Mouse (Mus musculus) midbrain, embryonic 10.5 days (tissue): ENCODE data around the gene Jdp2. TPM values are rescaled to one million over a fixed set of nuclear protein-coding genes. Genes with fewer than 3 reads are reported as not detected.

Experiments
- DNase-seq: peaks from one replicate; pipeline ENCODE4 v3.0.0-alpha.2; 2017; ENCODE audit warnings: low spot score
- H3K27ac ChIP-seq: fragments of 300-500 bp; sonication (generic); replicated peaks from 2 replicates; pipeline ENCODE4 v1.5.1; 2016; ENCODE audit warnings: mild to moderate bottlenecking
- H3K27me3 ChIP-seq: fragments of 300-500 bp; sonication (generic); 2 replicates; pipeline ENCODE4 v1.6.1; 2016; ENCODE audit warnings: low read depth, mild to moderate bottlenecking; ENCODE audit not compliant: poor library complexity, severe bottlenecking
- H3K36me3 ChIP-seq: fragments of 300-500 bp; sonication (generic); 2 replicates; pipeline ENCODE4 v1.6.1; 2016; ENCODE audit warnings: mild to moderate bottlenecking, moderate library complexity
- H3K4me1 ChIP-seq: fragments of 300-500 bp; sonication (generic); 2 replicates; pipeline ENCODE4 v1.6.1; 2016
- H3K4me3 ChIP-seq: fragments of 300-500 bp; sonication (generic); 2 replicates; pipeline ENCODE4 v1.5.1; 2016; ENCODE audit warnings: mild to moderate bottlenecking, moderate library complexity
- H3K9me3 ChIP-seq: fragments of 300-500 bp; sonication (generic); replicated peaks from 2 replicates; pipeline ENCODE4 v1.6.1; 2016; ENCODE audit warnings: mild to moderate bottlenecking
- WGBS: fragments of 180-500 bp; shearing (Covaris S2); methylation state at CpG from one replicate; pipeline ENCODE4 v1.1.7; 2016; 5-methylcytosine and 5-hydroxymethylcytosine counted together
- polyA plus RNA-seq: library from polyadenylated mRNA; unstranded; fragments of >200 nt; fragmentation: Nextera tagmentation; extraction: Ambion mirVana; gene quantifications from 2 replicates; pipeline ENCODE4 v1.2.1, GENCODE M21; 2016

Gene Jdp2
- polyA plus RNA-seq, 1 experiment from 2014 or later = 0.49 TPM

- DNase-seq = peak; percentile 42
- Histone ChIP-seq H3K4me3 (peak overlapping the region; percentile 0; the same call in 1 of the 2 replicates), H3K36me3 (no peaks in the 10 kb centered on the region), H3K4me1 (peaks cover 21% of the 10 kb centered on the region), H3K27me3 (no peaks in the 10 kb centered on the region), H3K9me3 (no peaks in the 10 kb centered on the region), H3K27ac (peak overlapping the region; percentile 63)
- 47% methylated on average over 15 of the region's 15 CpGs for WGBS
Observed at GRCm38 (mm10) chr12:85581261-85582066, 17.4 kb upstream of the Jdp2 start.

- WGBS = 89% methylated on average over 5 of the region's 5 CpGs
- no peak overlapping the region for H3K27ac ChIP-seq
- no peak overlapping the region for H3K4me3 ChIP-seq
- no peaks in the 10 kb centered on the region for H3K9me3 ChIP-seq
- H3K36me3 ChIP-seq = no peaks in the 10 kb centered on the region
- peaks cover 21% of the 10 kb centered on the region for H3K4me1 ChIP-seq
- H3K27me3 ChIP-seq = no peaks in the 10 kb centered on the region
- DNase-seq = no peak
Observed at GRCm38 (mm10) chr12:85582067-85582316, 16.8 kb upstream of the Jdp2 start.

- DNase-seq = no peak
- peaks cover 29% of the 10 kb centered on the region for H3K4me1 ChIP-seq
- H3K36me3 ChIP-seq = no peaks in the 10 kb centered on the region
- 0 out of 2 replicates have a peak, but pooled peaks cover 5% of the 10 kb centered on the region for H3K27me3 ChIP-seq
- 80% methylated on average over 11 of the region's 11 CpGs for WGBS
- no peak overlapping the region for H3K4me3 ChIP-seq
- no peaks in the 10 kb centered on the region for H3K9me3 ChIP-seq
- no peak overlapping the region for H3K27ac ChIP-seq
Observed at GRCm38 (mm10) chr12:85585761-85586258, 13.0 kb upstream of the Jdp2 start.

- 73% methylated on average over 5 of the region's 5 CpGs for WGBS
- Histone ChIP-seq H3K36me3 (no peaks in the 10 kb centered on the region), H3K4me1 (peaks cover 8% of the 10 kb centered on the region), H3K4me3 (no peak overlapping the region), H3K27ac (no peak overlapping the region), H3K27me3 (0 out of 2 replicates have a peak, but pooled peaks cover 5% of the 10 kb centered on the region), H3K9me3 (no peaks in the 10 kb centered on the region)
- no peak for DNase-seq
Observed at GRCm38 (mm10) chr12:85589870-85590382, 8.9 kb upstream of the Jdp2 start.

- Histone ChIP-seq H3K9me3 (no peaks in the 10 kb centered on the region), H3K36me3 (no peaks in the 10 kb centered on the region), H3K4me3 (no peak overlapping the region), H3K4me1 (peaks cover 12% of the 10 kb centered on the region), H3K27me3 (peaks cover 26% of the 10 kb centered on the region), H3K27ac (no peak overlapping the region)
- no peak for DNase-seq
- WGBS = 90% methylated on average over 9 of the region's 9 CpGs
Observed at GRCm38 (mm10) chr12:85592943-85593342, 5.9 kb upstream of the Jdp2 start.

- DNase-seq = no peak
- Histone ChIP-seq H3K4me1 (peaks cover 24% of the 10 kb centered on the region), H3K36me3 (no peaks in the 10 kb centered on the region), H3K27me3 (peaks cover 29% of the 10 kb centered on the region), H3K4me3 (no peak overlapping the region), H3K27ac (no peak overlapping the region), H3K9me3 (no peaks in the 10 kb centered on the region)
- 94% methylated on average over 2 of the region's 2 CpGs for WGBS
Observed at GRCm38 (mm10) chr12:85594390-85594789, 4.4 kb upstream of the Jdp2 start.

GRCm38 (mm10) chr12:85598053-85598452, 774 bp upstream of the Jdp2 start:
- no peaks in the 10 kb centered on the region for H3K36me3 ChIP-seq
- 53% methylated on average over 11 of the region's 11 CpGs for whole genome bisulfite sequencing
- H3K4me1 ChIP-seq = peaks cover 30% of the 10 kb centered on the region
- peak overlapping the region; percentile 82 for H3K4me3 ChIP-seq
- H3K27me3 ChIP-seq = peaks cover 61% of the 10 kb centered on the region
- no peak for DNase-seq
- H3K9me3 ChIP-seq = no peaks in the 10 kb centered on the region
- H3K27ac ChIP-seq = no peak overlapping the region

- peaks cover 61% of the 10 kb centered on the region for H3K27me3 ChIP-seq
- H3K4me3 ChIP-seq = peak overlapping the region; percentile 82
- DNase-seq = peak; percentile 64
- no peaks in the 10 kb centered on the region for H3K36me3 ChIP-seq
- under 1% methylated on average over 49 of the region's 49 CpGs for WGBS
- peaks cover 34% of the 10 kb centered on the region for H3K4me1 ChIP-seq
- peak overlapping the region; percentile 89 for H3K27ac ChIP-seq
- no peaks in the 10 kb centered on the region for H3K9me3 ChIP-seq
Observed at GRCm38 (mm10) chr12:85599478-85600152, 788 bp downstream of the Jdp2 start.

- H3K27ac ChIP-seq = no peak overlapping the region
- H3K36me3 ChIP-seq = no peaks in the 10 kb centered on the region
- peak overlapping the region; percentile 82; the same call in 1 of the 2 replicates for H3K4me3 ChIP-seq
- peaks cover 35% of the 10 kb centered on the region for H3K4me1 ChIP-seq
- H3K9me3 ChIP-seq = no peaks in the 10 kb centered on the region
- WGBS = 51% methylated on average over 7 of the region's 7 CpGs
- H3K27me3 ChIP-seq = peaks cover 61% of the 10 kb centered on the region
- no peak for DNase-seq
Observed at GRCm38 (mm10) chr12:85600637-85601036, 1.8 kb downstream of the Jdp2 start.

- 87% methylated on average over 6 of the region's 6 CpGs for WGBS
- no peak for DNase-seq
- no peaks in the 10 kb centered on the region for H3K9me3 ChIP-seq
- H3K27me3 ChIP-seq = peaks cover 54% of the 10 kb centered on the region
- peaks cover 35% of the 10 kb centered on the region for H3K4me1 ChIP-seq
- H3K36me3 ChIP-seq = no peaks in the 10 kb centered on the region
- H3K27ac ChIP-seq = no peak overlapping the region
- no peak overlapping the region for H3K4me3 ChIP-seq
Observed at GRCm38 (mm10) chr12:85601531-85601930, 2.7 kb downstream of the Jdp2 start.

GRCm38 (mm10) chr12:85602153-85602552, 3.3 kb downstream of the Jdp2 start:
- Histone ChIP-seq H3K4me1 (peaks cover 35% of the 10 kb centered on the region), H3K4me3 (no peak overlapping the region), H3K9me3 (no peaks in the 10 kb centered on the region), H3K27ac (no peak overlapping the region), H3K36me3 (no peaks in the 10 kb centered on the region), H3K27me3 (peaks cover 48% of the 10 kb centered on the region)
- WGBS = 79% methylated on average over 2 of the region's 2 CpGs
- no peak for DNase-seq

GRCm38 (mm10) chr12:85602811-85603210, 4.0 kb downstream of the Jdp2 start:
- DNase-seq = no peak
- H3K9me3 ChIP-seq = no peaks in the 10 kb centered on the region
- H3K27me3 ChIP-seq = peaks cover 42% of the 10 kb centered on the region
- H3K27ac ChIP-seq = no peak overlapping the region
- no peaks in the 10 kb centered on the region for H3K36me3 ChIP-seq
- 79% methylated on average over 12 of the region's 12 CpGs for WGBS
- no peak overlapping the region for H3K4me3 ChIP-seq
- peaks cover 32% of the 10 kb centered on the region for H3K4me1 ChIP-seq

- H3K36me3 ChIP-seq = 0 out of 2 replicates have a peak, but pooled peaks cover 3% of the 10 kb centered on the region
- H3K27ac ChIP-seq = no peak overlapping the region
- DNase-seq = no peak
- peaks cover 37% of the 10 kb centered on the region for H3K27me3 ChIP-seq
- 87% methylated on average over 9 of the region's 9 CpGs for WGBS
- H3K4me1 ChIP-seq = peaks cover 23% of the 10 kb centered on the region
- H3K9me3 ChIP-seq = no peaks in the 10 kb centered on the region
- no peak overlapping the region for H3K4me3 ChIP-seq
Observed at GRCm38 (mm10) chr12:85603767-85604166, 4.9 kb downstream of the Jdp2 start.
